Mouse (Mus musculus) MEL (cell line): ENCODE measurements around the gene Mfng.

Source experiments
- CTCF ChIP-seq, 3 experiments: IDR thresholded peaks in 2 of 3; conservative IDR thresholded peaks in 1 of 3; 2 replicates each; pipeline ENCODE4 v1.5.1; 2011 to 2012; ENCODE audit warnings: low read length in 3 of 3, low read depth in 2 of 3, mild to moderate bottlenecking in 2 of 3, improper control_type of control experiment in 1 of 3, inconsistent platforms in 1 of 3, mixed read lengths in 1 of 3, moderate library complexity in 1 of 3; ENCODE audit not compliant: control insufficient read depth in 1 of 3, insufficient read depth in 1 of 3, poor library complexity in 1 of 3, severe bottlenecking in 1 of 3
- EP300 ChIP-seq, 2 experiments: IDR thresholded peaks; 2 replicates each; pipeline ENCODE4 v1.6.1; 2011; ENCODE audit warnings: improper control_type of control experiment in 2 of 2, low read length in 2 of 2, low read depth in 1 of 2, mild to moderate bottlenecking in 1 of 2
- MXI1 ChIP-seq: IDR thresholded peaks from 2 replicates; pipeline ENCODE4 v1.6.1; 2011; ENCODE audit warnings: mild to moderate bottlenecking, low read depth, low read length, improper control_type of control experiment
- MYC ChIP-seq: IDR thresholded peaks from 2 replicates; pipeline ENCODE4 v1.6.1; 2011; ENCODE audit warnings: low read depth, mild to moderate bottlenecking, low read length, improper control_type of control experiment, moderate library complexity
- POLR2A ChIP-seq, 2 experiments: IDR thresholded peaks; 2 replicates each; pipeline ENCODE4 v1.6.1; 2011 to 2012; ENCODE audit warnings: low read length in 2 of 2, mild to moderate bottlenecking in 2 of 2, control low read depth in 1 of 2, improper control_type of control experiment in 1 of 2, low read depth in 1 of 2, moderate library complexity in 1 of 2; ENCODE audit not compliant: control insufficient read depth in 1 of 2, insufficient read depth in 1 of 2, poor library complexity in 1 of 2

DNA sequence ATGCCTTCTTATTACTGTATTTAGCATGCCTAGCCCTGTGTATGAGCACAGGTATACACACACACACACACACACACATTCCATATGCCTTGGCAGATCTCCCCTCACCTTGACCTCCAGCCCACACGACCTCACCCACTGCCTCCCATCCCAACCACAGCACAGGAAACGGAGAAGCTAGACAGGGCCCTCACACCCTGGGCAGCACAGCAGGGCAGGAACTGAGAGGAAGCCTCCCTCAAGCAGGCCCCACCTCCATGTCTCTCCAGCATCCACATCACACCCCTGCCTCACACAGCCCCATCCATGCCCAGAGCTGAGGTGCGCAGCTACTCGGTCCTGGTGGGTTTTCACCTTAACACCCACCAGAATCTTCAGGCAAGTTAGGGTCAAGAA, 909 bp downstream of the Mfng start:
- TF ChIP-seq POLR2A (IDR thresholded peaks at IDR 0.05; ENCODE audit: control insufficient read depth in 1 of 2, insufficient read depth in 1 of 2, low read depth in 1 of 2, low read length in 2 of 2, poor library complexity in 1 of 2): no peak; a peak in 1 of 4 replicates
- TF ChIP-seq MYC: no peak
- TF ChIP-seq CTCF (IDR thresholded peaks at IDR 0.05 in 2 of 3, conservative IDR thresholded peaks at IDR 0.05 in 1 of 3; ENCODE audit: control insufficient read depth in 1 of 3, insufficient read depth in 1 of 3, low read depth in 2 of 3, low read length in 3 of 3, poor library complexity in 1 of 3, severe bottlenecking in 1 of 3): no peak
- TF ChIP-seq MXI1: no peak
- no peak for TF ChIP-seq EP300 (IDR thresholded peaks at IDR 0.05; ENCODE audit: low read depth in 1 of 2, low read length in 2 of 2)
